Mouse (Mus musculus): Measurements from ENCODE around the gene Efcab7. TPM values are rescaled to one million over a fixed set of nuclear protein-coding genes. Genes with fewer than 3 reads are reported as not detected.

Efcab7 gene
- polyA plus RNA-seq, 1 experiment, result 0.18 TPM

GRCm38 (mm10) chr4:99958084-99958815 is 129.3 kb downstream of the Efcab7 start:
- H3K27me3 ChIP-seq (ENCODE audit: control insufficient read depth, insufficient read depth, low read length), result no peaks in the 10 kb centered on the region
- no peaks in the 10 kb centered on the region; the same call in 1 of the 2 replicates for H3K36me3 ChIP-seq (ENCODE audit: control insufficient read depth, insufficient read depth, low read length)
- 66% methylated on average over 7 of the region's 7 CpGs for WGBS
- H3K27ac ChIP-seq (ENCODE audit: insufficient read depth, low read depth, low read length), result no peak overlapping the region
- no peaks in the 10 kb centered on the region; the same call in 1 of the 2 replicates for H3K4me1 ChIP-seq (ENCODE audit: control insufficient read depth, insufficient read depth, insufficient read length, low read length)
- H3K4me3 ChIP-seq (ENCODE audit: low read depth, low read length), result no peak overlapping the region
- TF ChIP-seq POLR2A (IDR thresholded peaks at IDR 0.05; ENCODE audit: low read depth, low read length), result no peak
- TF ChIP-seq CTCF (IDR thresholded peaks at IDR 0.05; ENCODE audit: extremely low read depth, insufficient read length, insufficient replicate concordance, low read depth, low read length), result no peak

GRCm38 (mm10) chr4:99959308-99959707 is 130.3 kb downstream of the Efcab7 start:
- H3K4me3 ChIP-seq (ENCODE audit: low read depth, low read length), result no peak overlapping the region
- no peaks in the 10 kb centered on the region; the same call in 1 of the 2 replicates for H3K4me1 ChIP-seq (ENCODE audit: control insufficient read depth, insufficient read depth, insufficient read length, low read length)
- WGBS, result 74% methylated on average over 3 of the region's 3 CpGs
- TF ChIP-seq CTCF (IDR thresholded peaks at IDR 0.05; ENCODE audit: extremely low read depth, insufficient read length, insufficient replicate concordance, low read depth, low read length) (no peak), POLR2A (IDR thresholded peaks at IDR 0.05; ENCODE audit: low read depth, low read length) (no peak)
- peaks cover 6% of the 10 kb centered on the region for H3K36me3 ChIP-seq (ENCODE audit: control insufficient read depth, insufficient read depth, low read length)
- no peaks in the 10 kb centered on the region for H3K27me3 ChIP-seq (ENCODE audit: control insufficient read depth, insufficient read depth, low read length)
- H3K27ac ChIP-seq (ENCODE audit: insufficient read depth, low read depth, low read length), result no peak overlapping the region

Other genes with a start within 250 kb of the Efcab7 start
- 1.0 and 1.1 TPM in 2 replicates for gene Foxd3, start 172.9 kb upstream of the Efcab7 start, polyA plus RNA-seq (2012; rRNA removed)
- 1.6 and 2.0 TPM in 2 replicates for gene Alg6, start 113.5 kb upstream of the Efcab7 start, polyA plus RNA-seq (2012; rRNA removed)
- gene Pgm1, start 100.2 kb downstream of the Efcab7 start, polyA plus RNA-seq (2012; rRNA removed), result 13.1 and 23.8 TPM in 2 replicates
- 0.03 and 0.15 TPM in 2 replicates for gene Itgb3bp, start 100.6 kb downstream of the Efcab7 start, polyA plus RNA-seq (2012; rRNA removed)